Mouse (Mus musculus) midbrain, embryonic 15.5 days (tissue): ENCODE measurements around the gene Kansl1. TPM values are rescaled to one million over a fixed set of nuclear protein-coding genes. Genes with fewer than 3 reads are reported as not detected.

ENCODE experiments used
- ATAC-seq: fragments of 200-750 bp; cut with Nextera tagmentation; replicated peaks from 2 replicates; pipeline ENCODE4 v1.8.0; 2017; ENCODE audit warnings: moderate TSS enrichment
- H3K27ac ChIP-seq: fragments of 300-500 bp; sonication (generic); 2 replicates; pipeline ENCODE4 v1.5.1; 2015; ENCODE audit warnings: mild to moderate bottlenecking, inconsistent platforms
- H3K27me3 ChIP-seq: fragments of 300-500 bp; sonication (generic); replicated peaks from 2 replicates; pipeline ENCODE4 v1.6.1; 2015; ENCODE audit warnings: inconsistent platforms
- H3K36me3 ChIP-seq: fragments of 300-500 bp; sonication (generic); replicated peaks from 2 replicates; pipeline ENCODE4 v1.6.1; 2015; ENCODE audit warnings: inconsistent platforms
- H3K4me1 ChIP-seq: fragments of 300-500 bp; sonication (generic); 2 replicates; pipeline ENCODE4 v1.6.1; 2015; ENCODE audit warnings: inconsistent platforms
- H3K4me2 ChIP-seq: fragments of 300-500 bp; sonication (generic); 2 replicates; pipeline ENCODE4 v1.6.1; 2015; ENCODE audit warnings: inconsistent platforms, mild to moderate bottlenecking, moderate library complexity
- H3K4me3 ChIP-seq: fragments of 300-500 bp; sonication (generic); 2 replicates; pipeline ENCODE4 v1.5.1; 2015; ENCODE audit warnings: mild to moderate bottlenecking, inconsistent platforms
- H3K9ac ChIP-seq: fragments of 300-500 bp; sonication (generic); 2 replicates; pipeline ENCODE4 v1.6.1; 2015; ENCODE audit warnings: mild to moderate bottlenecking, inconsistent platforms
- H3K9me3 ChIP-seq: fragments of 300-500 bp; sonication (generic); 2 replicates; pipeline ENCODE4 v1.6.1; 2016; ENCODE audit warnings: inconsistent platforms
- WGBS: fragments of 180-500 bp; shearing (Covaris S2); methylation state at CpG from one replicate; pipeline ENCODE4 v1.1.7; 2015; ENCODE audit warnings: mixed read lengths; 5-methylcytosine and 5-hydroxymethylcytosine counted together
- polyA plus RNA-seq: library from polyadenylated mRNA; unstranded; fragments of >200 nt; fragmentation: Nextera tagmentation; extraction: Ambion mirVana; gene quantifications from 2 replicates; pipeline ENCODE4 v1.2.1, GENCODE M21; 2015

Gene Kansl1
- polyA plus RNA-seq = 31.0 and 31.1 TPM in 2 replicates

- peak within 1 kb of the TSS; percentile 75 for H3K27ac ChIP-seq
These were observed at the start of gene Kansl1 for GRCm38 (mm10) chr11:104468751-104469268. Kansl1 (minus strand) TSS chr11:104468861.

DNA sequence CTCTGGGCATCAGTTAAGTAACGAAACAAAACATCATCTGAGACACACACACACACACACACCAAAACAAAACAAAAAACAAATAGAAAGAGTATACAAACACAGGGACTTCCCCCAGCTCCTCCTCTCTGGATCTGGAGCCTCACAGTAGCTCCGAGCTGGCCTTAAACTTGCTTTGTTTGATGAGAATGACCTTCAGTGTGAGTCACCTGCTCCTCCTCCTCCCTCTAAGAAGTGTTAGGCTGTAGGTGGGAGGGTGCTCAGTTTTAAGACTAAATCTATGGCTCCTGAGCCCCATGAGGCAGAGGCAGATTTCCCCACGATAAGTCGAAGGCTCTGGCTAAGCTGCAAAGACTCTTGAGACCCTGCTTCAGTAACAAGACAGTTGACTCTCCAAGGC is 43.8 kb upstream of the Kansl1 start:
- H3K4me1 ChIP-seq = no peaks in the 10 kb centered on the region
- no peak overlapping the region for H3K9ac ChIP-seq
- H3K27me3 ChIP-seq = no peaks in the 10 kb centered on the region
- H3K36me3 ChIP-seq = peaks cover 46% of the 10 kb centered on the region
- H3K27ac ChIP-seq = no peak overlapping the region
- no peaks in the 10 kb centered on the region for H3K9me3 ChIP-seq
- WGBS = 90% methylated on average over 4 of the region's 4 CpGs
- no peak for ATAC-seq
- H3K4me3 ChIP-seq = no peak overlapping the region
- H3K4me2 ChIP-seq = no peak overlapping the region

More at GRCm38 (mm10) chr11:104468751-104469268, at the start of gene Kansl1:
- H3K9ac ChIP-seq = peak within 1 kb of the TSS; percentile 97
- H3K4me1 ChIP-seq = peaks cover 33% of the 10 kb centered on the region
- H3K36me3 ChIP-seq = no peaks in the 10 kb centered on the region
- peak; percentile 77 for ATAC-seq
- H3K4me2 ChIP-seq = peak within 1 kb of the TSS; percentile 84
- no peaks in the 10 kb centered on the region for H3K27me3 ChIP-seq
- under 1% methylated on average over 34 of the region's 69 CpGs for WGBS
- H3K9me3 ChIP-seq = no peaks in the 10 kb centered on the region
- peak within 1 kb of the TSS; percentile 96 for H3K4me3 ChIP-seq

DNA sequence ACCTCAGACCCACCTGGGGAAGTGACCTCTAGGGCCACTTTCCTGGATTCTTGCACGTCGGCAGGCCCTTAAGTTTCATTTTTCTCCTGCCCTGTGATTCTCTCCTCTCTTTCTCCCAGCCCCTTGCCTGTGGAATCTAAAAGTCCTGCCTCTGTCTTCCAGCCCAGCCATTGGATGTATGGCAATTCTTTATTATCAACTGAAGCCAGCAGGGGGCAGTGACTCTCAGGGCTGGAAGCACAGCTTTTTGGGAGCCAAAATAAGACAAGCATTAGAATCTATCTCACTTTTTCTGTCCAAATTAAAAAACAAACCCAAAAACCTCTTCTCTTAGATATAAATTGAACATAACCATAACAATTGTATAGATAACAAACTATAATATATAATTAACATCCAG is 41.9 kb upstream of the Kansl1 start:
- no peak for ATAC-seq
- H3K27ac ChIP-seq = no peak overlapping the region
- H3K4me2 ChIP-seq = no peak overlapping the region
- H3K36me3 ChIP-seq = peaks cover 51% of the 10 kb centered on the region
- H3K27me3 ChIP-seq = no peaks in the 10 kb centered on the region
- no peak overlapping the region for H3K4me3 ChIP-seq
- H3K9ac ChIP-seq = no peak overlapping the region
- H3K9me3 ChIP-seq = no peaks in the 10 kb centered on the region
- no peaks in the 10 kb centered on the region for H3K4me1 ChIP-seq
- 95% methylated on average over 2 of the region's 2 CpGs for WGBS

DNA sequence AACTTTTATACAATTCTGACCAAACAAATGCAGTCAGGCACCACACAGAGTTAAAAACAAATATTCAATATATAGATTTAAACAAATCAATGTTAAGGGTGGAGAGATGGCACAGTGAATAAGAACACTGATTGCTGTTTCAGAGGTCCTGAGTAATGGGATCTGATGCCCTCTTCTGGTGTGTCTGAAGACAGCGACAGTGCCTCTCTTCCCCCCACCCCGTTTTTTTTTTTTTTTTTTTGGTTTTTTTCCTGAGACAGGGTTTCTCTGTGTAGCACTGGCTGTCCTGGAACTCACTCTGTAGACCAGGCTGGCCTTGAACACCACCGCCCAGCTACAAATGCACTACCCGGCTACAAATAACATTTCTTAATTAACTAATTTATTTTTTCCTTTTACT is 39.8 kb upstream of the Kansl1 start:
- no peaks in the 10 kb centered on the region for H3K9me3 ChIP-seq
- no peak overlapping the region for H3K4me2 ChIP-seq
- no peak overlapping the region for H3K4me3 ChIP-seq
- no peak overlapping the region for H3K9ac ChIP-seq
- H3K4me1 ChIP-seq = no peaks in the 10 kb centered on the region
- no peak for ATAC-seq
- no peaks in the 10 kb centered on the region for H3K27me3 ChIP-seq
- 81% methylated on average over 4 of the region's 4 CpGs for WGBS
- H3K36me3 ChIP-seq = peaks cover 57% of the 10 kb centered on the region
- H3K27ac ChIP-seq = no peak overlapping the region

DNA sequence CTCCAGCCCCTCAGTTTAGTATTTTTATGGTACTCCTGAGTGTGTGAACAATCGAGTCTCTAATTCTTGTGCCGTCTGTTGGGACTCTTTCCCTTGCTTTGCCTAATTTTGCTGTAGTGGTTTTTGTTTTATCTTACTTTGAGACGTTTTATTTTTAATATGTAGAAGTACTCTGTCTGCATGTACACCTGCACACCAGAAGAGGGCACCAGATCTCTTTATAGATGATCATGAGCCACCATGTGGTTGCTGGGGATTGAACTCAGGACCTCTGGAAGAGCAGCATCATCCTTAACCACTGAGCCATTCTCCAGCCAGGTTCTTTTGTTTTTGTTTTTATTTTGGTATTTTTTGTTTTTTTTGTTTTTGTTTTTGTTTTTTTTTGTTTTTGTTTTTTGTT is 19.6 kb upstream of the Kansl1 start:
- no peak overlapping the region for H3K4me3 ChIP-seq
- no peak overlapping the region for H3K4me2 ChIP-seq
- no peak for ATAC-seq
- no peaks in the 10 kb centered on the region for H3K36me3 ChIP-seq
- H3K27me3 ChIP-seq = no peaks in the 10 kb centered on the region
- 86% methylated on average over 3 of the region's 3 CpGs for WGBS
- H3K9me3 ChIP-seq = no peaks in the 10 kb centered on the region
- no peaks in the 10 kb centered on the region for H3K4me1 ChIP-seq
- H3K27ac ChIP-seq = no peak overlapping the region
- no peak overlapping the region for H3K9ac ChIP-seq

DNA sequence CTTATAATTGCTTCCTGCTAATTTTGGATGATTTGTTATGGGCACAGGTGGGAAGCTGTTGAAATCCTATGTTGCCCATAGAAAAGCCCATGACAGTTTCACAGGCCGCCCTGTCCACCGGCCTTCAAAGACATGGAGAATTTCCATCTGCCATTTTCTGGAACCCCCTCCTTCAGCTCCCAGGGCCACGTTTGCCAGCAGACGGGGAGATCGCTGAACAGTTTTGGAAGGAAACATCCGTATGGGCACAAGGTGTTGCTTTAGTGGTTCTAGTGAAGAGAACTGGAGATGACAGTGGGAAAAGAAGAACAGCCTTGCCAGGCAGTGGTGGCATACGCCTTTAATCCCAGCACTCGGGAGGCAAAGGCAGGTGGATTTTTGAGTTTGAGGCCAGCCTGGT is 13.3 kb upstream of the Kansl1 start:
- no peaks in the 10 kb centered on the region for H3K27me3 ChIP-seq
- no peak overlapping the region for H3K4me3 ChIP-seq
- ATAC-seq = no peak
- no peaks in the 10 kb centered on the region for H3K4me1 ChIP-seq
- 92% methylated on average over 8 of the region's 8 CpGs for WGBS
- H3K36me3 ChIP-seq = no peaks in the 10 kb centered on the region
- H3K9me3 ChIP-seq = no peaks in the 10 kb centered on the region
- H3K9ac ChIP-seq = no peak overlapping the region
- no peak overlapping the region for H3K27ac ChIP-seq
- H3K4me2 ChIP-seq = no peak overlapping the region

DNA sequence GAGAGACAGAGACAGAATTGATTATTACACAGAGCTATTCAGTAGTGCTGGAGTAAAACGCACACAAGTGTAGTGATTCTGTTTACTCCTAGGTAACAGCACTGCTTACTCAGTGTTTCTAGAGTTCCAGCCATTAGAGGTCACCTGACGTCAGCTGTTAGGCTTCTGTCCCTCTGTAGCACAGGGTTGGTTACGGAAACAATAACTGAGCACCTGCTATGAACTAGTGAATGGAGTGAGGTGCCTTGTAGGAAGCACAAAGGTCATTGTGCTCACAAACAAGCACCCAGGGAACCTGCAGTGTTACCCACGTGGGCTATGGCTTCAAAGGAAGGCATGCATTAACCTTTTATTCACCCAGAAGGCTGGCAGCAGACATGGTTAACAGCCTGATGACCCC is 10.8 kb upstream of the Kansl1 start:
- no peak for ATAC-seq

GRCm38 (mm10) chr11:104469371-104469835 is 742 bp upstream of the Kansl1 start:
- ATAC-seq = peak; percentile 100
- H3K36me3 ChIP-seq = no peaks in the 10 kb centered on the region
- H3K9ac ChIP-seq = peak overlapping the region; percentile 97
- H3K4me2 ChIP-seq = peak overlapping the region; percentile 84
- H3K9me3 ChIP-seq = no peaks in the 10 kb centered on the region
- H3K4me3 ChIP-seq = peak overlapping the region; percentile 96
- 2% methylated on average over 19 of the region's 19 CpGs for WGBS
- H3K4me1 ChIP-seq = peaks cover 29% of the 10 kb centered on the region
- peak overlapping the region; percentile 75 for H3K27ac ChIP-seq
- H3K27me3 ChIP-seq = no peaks in the 10 kb centered on the region

More for the DNA sequence above, 10.8 kb upstream of the Kansl1 start:
- Histone ChIP-seq H3K9ac (no peak overlapping the region), H3K27ac (no peak overlapping the region), H3K36me3 (no peaks in the 10 kb centered on the region), H3K4me3 (no peak overlapping the region), H3K4me2 (no peak overlapping the region), H3K9me3 (no peaks in the 10 kb centered on the region), H3K27me3 (no peaks in the 10 kb centered on the region), H3K4me1 (no peaks in the 10 kb centered on the region)
- WGBS = 67% methylated on average over 4 of the region's 4 CpGs

DNA sequence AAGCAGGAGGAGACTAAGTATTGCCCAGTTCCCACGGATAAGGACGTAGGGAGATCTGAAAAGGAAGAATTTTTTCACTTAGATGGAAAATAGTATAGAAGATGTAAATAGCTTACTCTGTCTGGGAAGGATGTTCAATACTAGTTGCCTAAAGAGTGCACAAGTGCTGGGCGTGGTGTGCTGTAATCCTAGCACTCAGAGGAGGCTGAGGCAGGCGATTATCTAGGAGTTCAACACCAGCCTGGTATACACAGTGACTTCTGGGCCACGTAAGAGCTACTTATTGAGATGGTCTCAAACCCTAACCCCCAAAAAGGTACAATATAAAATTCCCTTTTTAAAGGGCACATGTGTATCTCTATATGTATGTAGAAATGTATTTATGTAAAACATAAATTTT is 963 bp downstream of the Kansl1 start:
- Histone ChIP-seq H3K27me3 (no peaks in the 10 kb centered on the region), H3K9me3 (no peaks in the 10 kb centered on the region), H3K4me2 (peak overlapping the region; percentile 20; the same call in 1 of the 2 replicates), H3K4me3 (no peak overlapping the region), H3K36me3 (no peaks in the 10 kb centered on the region), H3K9ac (no peak overlapping the region), H3K27ac (no peak overlapping the region), H3K4me1 (peaks cover 40% of the 10 kb centered on the region)
- ATAC-seq = no peak
- 78% methylated on average over 5 of the region's 5 CpGs for WGBS

DNA sequence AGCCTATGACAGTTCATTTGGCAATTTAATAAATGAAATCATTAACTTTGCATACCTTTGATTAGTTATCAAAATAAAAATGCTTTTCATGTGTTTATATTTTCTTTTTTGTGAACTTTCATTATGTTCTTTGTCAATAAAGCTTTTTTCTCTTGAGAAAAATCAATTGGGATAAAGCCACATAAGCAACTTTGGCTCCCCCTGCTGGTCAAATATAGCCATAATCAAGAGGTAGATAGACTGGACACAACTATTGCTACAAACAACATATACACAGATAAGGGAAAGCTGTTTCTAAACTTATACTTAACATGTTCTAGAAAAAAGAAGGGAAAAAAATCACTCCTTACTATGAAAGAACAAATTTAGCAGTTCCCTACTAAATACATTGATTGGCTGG is 7.1 kb downstream of the Kansl1 start:
- Histone ChIP-seq H3K4me3 (no peak overlapping the region), H3K4me1 (peaks cover 20% of the 10 kb centered on the region), H3K9me3 (no peaks in the 10 kb centered on the region), H3K27me3 (no peaks in the 10 kb centered on the region), H3K4me2 (no peak overlapping the region), H3K27ac (no peak overlapping the region), H3K9ac (no peak overlapping the region), H3K36me3 (no peaks in the 10 kb centered on the region)
- no peak for ATAC-seq

DNA sequence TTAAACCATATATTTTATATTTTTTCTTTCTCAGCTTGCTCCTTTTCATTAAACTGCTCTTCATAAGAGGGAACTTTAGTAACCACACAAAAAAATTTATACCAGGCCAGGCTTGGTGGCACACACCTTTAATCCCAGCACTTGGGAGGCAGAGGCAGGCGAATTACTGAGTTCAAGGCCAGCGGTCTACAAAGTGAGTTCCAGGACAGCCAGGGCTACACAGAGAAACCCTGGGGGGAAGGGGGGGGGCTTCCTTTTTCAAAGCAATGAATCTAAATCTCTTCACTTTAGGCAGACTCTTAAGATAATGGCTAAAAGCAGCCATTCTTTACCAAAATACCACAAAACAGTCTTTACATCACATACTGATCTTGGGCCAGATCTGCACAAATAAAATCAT is 9.0 kb downstream of the Kansl1 start:
- no peak for ATAC-seq
- peaks cover 16% of the 10 kb centered on the region; the same call in 1 of the 2 replicates for H3K4me1 ChIP-seq
- H3K9ac ChIP-seq = no peak overlapping the region
- H3K9me3 ChIP-seq = no peaks in the 10 kb centered on the region
- H3K27me3 ChIP-seq = no peaks in the 10 kb centered on the region
- no peak overlapping the region for H3K4me2 ChIP-seq
- no peak overlapping the region for H3K27ac ChIP-seq
- no peak overlapping the region for H3K4me3 ChIP-seq
- H3K36me3 ChIP-seq = no peaks in the 10 kb centered on the region
- 93% methylated on average over 2 of the region's 2 CpGs for WGBS

DNA sequence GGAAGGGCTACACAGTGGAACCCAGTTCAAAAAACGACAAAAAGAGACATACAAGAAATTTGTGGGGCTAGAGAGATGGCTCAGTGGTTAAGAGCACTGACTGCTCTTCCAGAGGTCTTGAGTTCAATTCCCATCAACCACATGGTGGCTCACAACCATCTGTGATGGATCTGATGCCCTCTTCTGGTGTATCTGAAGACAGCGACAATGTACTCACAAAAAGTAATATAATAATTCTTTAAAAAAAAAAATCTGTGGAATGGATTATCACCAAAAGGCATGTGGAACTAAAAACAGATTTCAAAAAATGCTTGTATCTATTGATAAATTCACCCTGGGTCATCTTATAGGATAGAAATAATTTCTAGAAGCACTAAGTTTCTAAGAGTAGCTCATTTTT is 10.2 kb downstream of the Kansl1 start:
- Histone ChIP-seq H3K27me3 (no peaks in the 10 kb centered on the region), H3K36me3 (no peaks in the 10 kb centered on the region), H3K9ac (no peak overlapping the region), H3K9me3 (no peaks in the 10 kb centered on the region), H3K27ac (no peak overlapping the region), H3K4me1 (0 out of 2 replicates have a peak, but pooled peaks cover 8% of the 10 kb centered on the region), H3K4me3 (no peak overlapping the region), H3K4me2 (no peak overlapping the region)
- no peak for ATAC-seq
- WGBS = 77% methylated on average over 2 of the region's 2 CpGs

- Histone ChIP-seq H3K9ac (no peak overlapping the region), H3K27ac (no peak overlapping the region), H3K4me2 (no peak overlapping the region), H3K27me3 (no peaks in the 10 kb centered on the region), H3K9me3 (no peaks in the 10 kb centered on the region), H3K4me3 (no peak overlapping the region), H3K4me1 (0 out of 2 replicates have a peak, but pooled peaks cover 4% of the 10 kb centered on the region), H3K36me3 (no peaks in the 10 kb centered on the region)
- 98% methylated on average over 1 of the region's 1 CpGs for WGBS
- ATAC-seq = no peak
These were observed 16.0 kb downstream of the Kansl1 start for GRCm38 (mm10) chr11:104452709-104453108.
